Mouse (Mus musculus) forebrain, embryonic 12.5 days (tissue): ENCODE results near the gene Gan. TPM values are rescaled to one million over a fixed set of nuclear protein-coding genes. Genes with fewer than 3 reads are reported as not detected.

Source experiments
- ATAC-seq: fragments of 200-750 bp; cut with Nextera tagmentation; 2 replicates; pipeline ENCODE4 v1.8.0; 2017; ENCODE audit warnings: moderate TSS enrichment; ENCODE audit not compliant: low FRiP score
- H3K27ac ChIP-seq: fragments of 300-500 bp; sonication (generic); 2 replicates; pipeline ENCODE4 v1.5.1; 2016; ENCODE audit warnings: mild to moderate bottlenecking
- H3K27me3 ChIP-seq: fragments of 300-500 bp; sonication (generic); 2 replicates; pipeline ENCODE4 v1.6.1; 2016; ENCODE audit warnings: mild to moderate bottlenecking
- H3K36me3 ChIP-seq: fragments of 300-500 bp; sonication (generic); replicated peaks from 2 replicates; pipeline ENCODE4 v1.6.1; 2016; ENCODE audit warnings: mild to moderate bottlenecking
- H3K4me1 ChIP-seq: fragments of 300-500 bp; sonication (generic); 2 replicates; pipeline ENCODE4 v1.6.1; 2016
- H3K4me2 ChIP-seq: fragments of 300-500 bp; sonication (generic); 2 replicates; pipeline ENCODE4 v1.6.1; 2016; ENCODE audit warnings: mild to moderate bottlenecking, moderate library complexity
- H3K4me3 ChIP-seq: fragments of 300-500 bp; sonication (generic); replicated peaks from 2 replicates; pipeline ENCODE4 v1.5.1; 2016; ENCODE audit warnings: mild to moderate bottlenecking
- H3K9ac ChIP-seq: fragments of 300-500 bp; sonication (generic); 2 replicates; pipeline ENCODE4 v1.6.1; 2016; ENCODE audit warnings: mild to moderate bottlenecking
- H3K9me3 ChIP-seq: fragments of 300-500 bp; sonication (generic); 2 replicates; pipeline ENCODE4 v1.6.1; 2016
- WGBS: fragments of 180-500 bp; shearing (Covaris S2); methylation state at CpG from one replicate; pipeline ENCODE4 v1.1.7; 2016; 5-methylcytosine and 5-hydroxymethylcytosine counted together
- polyA plus RNA-seq: library from polyadenylated mRNA; unstranded; fragments of >200 nt; fragmentation: Nextera tagmentation; extraction: Ambion mirVana; gene quantifications from 2 replicates; pipeline ENCODE4 v1.2.1, GENCODE M21; 2016

Gan gene
- polyA plus RNA-seq, 1 experiment from 2014 or later: 3.4 TPM

DNA sequence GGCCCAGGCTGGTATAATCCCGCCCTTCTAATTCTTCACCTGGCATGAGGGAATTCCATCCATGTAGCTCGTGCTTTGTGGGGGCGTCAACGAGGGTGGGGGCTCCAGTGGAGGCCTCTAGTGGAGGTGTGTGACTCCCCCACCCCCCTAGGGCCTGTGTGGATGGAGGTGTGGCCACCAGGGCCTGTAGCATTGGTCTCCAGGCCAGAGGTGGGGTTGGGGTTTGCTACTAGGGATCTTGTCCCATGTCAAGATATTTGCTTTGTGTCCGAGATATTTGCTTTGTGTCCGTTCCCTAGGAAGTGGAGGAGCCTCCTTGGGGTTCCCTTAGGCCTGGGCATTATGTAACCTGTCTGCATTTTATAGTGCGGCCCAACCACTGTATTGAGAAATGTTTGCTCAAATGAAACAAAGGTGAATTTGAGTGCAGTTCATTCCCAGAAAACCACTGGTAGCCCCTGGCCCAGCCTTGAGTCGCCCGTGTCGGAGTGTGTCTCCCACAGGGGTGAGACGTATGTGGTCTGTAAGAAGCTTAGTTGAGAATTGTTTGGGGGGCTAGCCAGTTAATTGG is 101.6 kb downstream of the Gan start:
- peak overlapping the region; percentile 91 for H3K4me3 ChIP-seq
- ATAC-seq: no peak
- peak overlapping the region; percentile 82 for H3K27ac ChIP-seq
- H3K9ac ChIP-seq: peak overlapping the region; percentile 95
- H3K4me2 ChIP-seq: peak overlapping the region; percentile 75
- H3K36me3 ChIP-seq: no peaks in the 10 kb centered on the region
- H3K27me3 ChIP-seq: no peaks in the 10 kb centered on the region
- no peaks in the 10 kb centered on the region for H3K9me3 ChIP-seq
- H3K4me1 ChIP-seq: peaks cover 58% of the 10 kb centered on the region
- 62% methylated on average over 11 of the region's 11 CpGs for WGBS

DNA sequence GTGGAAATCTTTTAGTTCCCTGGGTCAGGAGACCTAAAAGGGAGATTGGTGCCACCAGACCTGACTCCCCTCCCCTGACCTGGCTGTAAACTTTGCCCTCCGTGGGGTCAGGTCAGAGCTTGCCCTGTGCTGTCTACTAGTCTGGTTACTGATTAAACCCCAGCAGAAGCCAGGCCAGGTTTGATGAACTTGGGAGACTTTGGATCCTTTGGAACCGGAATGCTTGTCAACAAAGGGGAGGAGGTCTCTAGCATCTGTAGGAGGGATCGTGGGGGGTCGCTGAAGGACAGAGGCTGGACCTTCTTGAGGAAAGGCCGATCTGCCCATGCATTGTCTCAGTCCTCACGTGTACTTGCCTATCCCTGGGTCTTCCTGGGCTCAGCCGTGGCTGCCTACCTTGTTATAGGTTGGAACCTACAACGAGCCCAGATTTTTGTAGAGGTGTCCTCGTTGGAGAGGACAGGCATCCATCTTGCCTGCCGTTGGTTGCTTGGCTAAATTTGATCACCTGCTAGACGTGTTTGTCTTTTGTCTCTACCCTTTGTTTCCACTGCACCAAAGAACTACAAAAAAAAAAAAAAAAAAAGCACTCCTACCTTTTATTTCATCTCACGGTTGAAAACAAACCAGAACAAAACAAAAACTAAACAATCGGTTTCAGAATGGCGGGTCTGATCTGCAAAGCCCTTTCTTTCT is 102.4 kb downstream of the Gan start:
- Histone ChIP-seq H3K27me3 (no peaks in the 10 kb centered on the region), H3K4me1 (peaks cover 58% of the 10 kb centered on the region), H3K27ac (peak overlapping the region; percentile 73), H3K36me3 (no peaks in the 10 kb centered on the region), H3K9me3 (no peaks in the 10 kb centered on the region), H3K4me2 (peak overlapping the region; percentile 75), H3K9ac (peak overlapping the region; percentile 95), H3K4me3 (peak overlapping the region; percentile 91)
- WGBS: 17% methylated on average over 14 of the region's 14 CpGs
- ATAC-seq: no peak

DNA sequence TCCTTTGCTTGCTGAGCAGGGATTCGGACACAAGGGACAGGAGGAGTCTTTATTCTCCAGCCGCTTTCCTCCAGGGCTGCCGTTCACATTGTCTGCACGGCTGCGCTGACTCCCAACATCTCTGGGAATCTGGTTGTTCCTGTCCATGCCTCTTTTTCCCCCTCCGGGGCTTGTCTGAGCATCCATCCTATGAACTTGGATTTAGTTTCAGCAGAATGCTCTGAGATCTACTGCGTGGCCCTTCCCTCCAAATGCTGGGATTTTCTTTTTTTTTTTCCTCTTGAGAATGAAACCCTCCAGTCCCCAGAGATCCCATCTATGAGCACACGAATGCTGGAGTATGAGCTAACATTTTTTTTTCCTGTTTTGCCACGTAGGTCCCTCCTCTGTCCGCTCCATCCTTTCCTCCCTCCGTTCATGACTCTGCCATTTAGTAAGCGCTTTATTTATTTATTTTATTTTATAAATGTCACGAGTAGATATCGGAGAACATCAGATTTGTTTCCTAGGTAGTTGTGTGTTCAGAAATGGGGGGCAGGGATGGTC is 103.1 kb downstream of the Gan start:
- Histone ChIP-seq H3K4me3 (peak overlapping the region; percentile 91), H3K9me3 (no peaks in the 10 kb centered on the region), H3K4me1 (peaks cover 56% of the 10 kb centered on the region), H3K9ac (peak overlapping the region; percentile 95), H3K27ac (peak overlapping the region; percentile 73), H3K4me2 (peak overlapping the region; percentile 75), H3K36me3 (no peaks in the 10 kb centered on the region), H3K27me3 (no peaks in the 10 kb centered on the region)
- ATAC-seq: no peak
- 24% methylated on average over 14 of the region's 14 CpGs for WGBS

DNA sequence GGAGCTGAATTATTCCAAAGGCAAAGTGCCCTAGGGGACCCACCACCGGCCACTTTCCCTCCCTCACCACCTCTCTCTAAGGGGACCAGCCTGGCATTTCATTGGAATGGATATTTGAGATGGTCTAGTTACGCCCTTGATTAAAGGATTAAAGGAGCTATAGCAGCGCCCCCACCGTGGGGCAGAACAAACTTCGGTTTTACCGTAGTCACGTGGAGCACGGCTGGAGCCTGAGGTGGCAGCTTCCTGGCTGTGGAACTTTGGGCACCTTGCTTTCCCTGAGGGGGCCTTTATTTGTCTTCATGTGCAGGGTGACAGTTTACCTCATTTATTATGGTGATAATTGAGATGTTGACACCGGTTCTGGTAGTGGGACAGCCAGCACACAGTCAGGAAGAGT is 103.8 kb downstream of the Gan start:
- Histone ChIP-seq H3K4me2 (peak overlapping the region; percentile 75), H3K4me3 (peak overlapping the region; percentile 91; the same call in 1 of the 2 replicates), H3K27me3 (no peaks in the 10 kb centered on the region), H3K9ac (peak overlapping the region; percentile 95), H3K4me1 (peaks cover 53% of the 10 kb centered on the region), H3K36me3 (no peaks in the 10 kb centered on the region), H3K9me3 (no peaks in the 10 kb centered on the region), H3K27ac (no peak overlapping the region)
- 20% methylated on average over 9 of the region's 9 CpGs for WGBS
- ATAC-seq: no peak

DNA sequence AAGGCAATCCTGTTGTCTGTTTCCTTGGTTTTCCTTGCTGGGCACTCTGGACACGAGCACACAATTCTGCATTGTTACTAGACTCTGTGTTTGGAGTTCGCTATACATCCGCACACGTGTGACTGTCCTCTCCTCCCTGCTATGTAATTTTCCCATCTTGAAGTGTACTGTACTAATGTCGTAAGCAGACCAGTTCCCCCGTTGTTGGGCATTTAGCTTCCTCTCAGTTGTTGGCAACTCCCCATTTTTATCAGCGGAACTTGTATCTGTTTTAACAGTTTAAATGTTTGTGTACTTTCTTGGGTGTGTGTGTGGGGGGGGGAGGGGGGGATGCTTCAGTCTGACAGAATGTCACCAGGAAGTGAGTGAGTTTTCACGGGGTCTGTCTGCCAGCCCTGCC is 104.8 kb downstream of the Gan start:
- Histone ChIP-seq H3K9ac (no peak overlapping the region), H3K27ac (no peak overlapping the region), H3K4me3 (no peak overlapping the region), H3K36me3 (no peaks in the 10 kb centered on the region), H3K27me3 (no peaks in the 10 kb centered on the region), H3K4me2 (no peak overlapping the region), H3K9me3 (no peaks in the 10 kb centered on the region), H3K4me1 (peaks cover 60% of the 10 kb centered on the region)
- WGBS: 80% methylated on average over 8 of the region's 8 CpGs
- ATAC-seq: no peak

DNA sequence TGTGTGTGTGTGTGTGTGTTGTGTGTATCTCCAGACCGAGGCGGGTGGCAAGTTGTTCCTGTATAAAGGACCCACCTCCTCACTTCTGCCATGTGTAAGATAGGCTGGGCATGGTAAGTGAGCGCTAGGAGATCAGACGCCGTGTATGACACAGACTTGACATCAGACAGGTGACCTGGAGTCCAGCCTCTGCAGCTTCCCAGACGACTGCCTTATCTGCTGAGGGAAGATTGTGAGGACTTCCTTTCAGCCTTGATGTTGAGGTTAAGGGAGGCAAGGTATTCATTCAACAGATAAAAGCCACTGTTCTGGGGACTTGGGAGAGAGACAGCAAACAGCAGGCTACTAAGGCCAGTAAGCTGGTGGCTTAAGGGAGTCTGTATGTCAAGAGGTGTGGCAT is 105.5 kb downstream of the Gan start:
- no peak overlapping the region for H3K9ac ChIP-seq
- H3K36me3 ChIP-seq: no peaks in the 10 kb centered on the region
- no peaks in the 10 kb centered on the region for H3K27me3 ChIP-seq
- H3K4me2 ChIP-seq: no peak overlapping the region
- WGBS: 67% methylated on average over 6 of the region's 6 CpGs
- H3K27ac ChIP-seq: no peak overlapping the region
- peaks cover 61% of the 10 kb centered on the region for H3K4me1 ChIP-seq
- no peak overlapping the region for H3K4me3 ChIP-seq
- ATAC-seq: no peak
- no peaks in the 10 kb centered on the region for H3K9me3 ChIP-seq

DNA sequence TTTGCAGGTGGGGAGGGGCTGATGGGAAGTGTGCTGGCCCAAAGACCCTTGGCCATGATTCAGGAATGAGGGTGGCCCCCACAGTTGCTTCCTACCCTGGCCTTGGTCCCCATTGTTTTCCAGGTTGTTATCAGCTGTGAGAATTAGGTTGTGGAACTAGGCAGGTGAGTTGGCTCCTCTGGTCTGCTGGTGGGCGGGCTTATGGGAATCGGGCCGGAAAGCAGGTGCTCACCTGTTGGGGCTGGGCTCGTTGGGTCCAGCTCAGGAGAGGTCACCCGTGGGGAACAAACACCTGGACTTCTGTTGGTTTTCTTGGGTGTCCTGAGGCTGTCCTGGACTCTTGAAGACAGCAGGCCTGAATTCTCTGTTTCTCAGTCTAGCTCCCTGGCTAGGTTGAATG is 107.1 kb downstream of the Gan start:
- 91% methylated on average over 5 of the region's 5 CpGs for WGBS
- no peak for ATAC-seq
- Histone ChIP-seq H3K4me1 (peaks cover 45% of the 10 kb centered on the region), H3K9ac (no peak overlapping the region), H3K4me2 (no peak overlapping the region), H3K36me3 (no peaks in the 10 kb centered on the region), H3K4me3 (no peak overlapping the region), H3K27me3 (no peaks in the 10 kb centered on the region), H3K9me3 (no peaks in the 10 kb centered on the region), H3K27ac (no peak overlapping the region)

Other genes with a start within 250 kb of the Gan start
- gene Cmc2, start 236.7 kb upstream of the Gan start, polyA plus RNA-seq: 73.6 and 78.2 TPM in 2 replicates
- 43.5 and 45.8 TPM in 2 replicates for gene Cenpn, start 236.4 kb upstream of the Gan start, polyA plus RNA-seq
- gene Atmin, start 214.7 kb upstream of the Gan start, polyA plus RNA-seq: 17.9 and 18.5 TPM in 2 replicates
- gene 1700030J22Rik, start 179.2 kb upstream of the Gan start, polyA plus RNA-seq: 4.5 and 5.4 TPM in 2 replicates
- gene Gcsh, start 164.6 kb upstream of the Gan start, polyA plus RNA-seq: 113 and 127 TPM in 2 replicates
- gene Pkd1l2, start 75.7 kb upstream of the Gan start, polyA plus RNA-seq: not detected in 2 replicates
- 0.17 and 0.24 TPM in 2 replicates for gene Bco1, start 62.3 kb upstream of the Gan start, polyA plus RNA-seq
- 28.3 and 30.5 TPM in 2 replicates for gene Cmip, start 98.9 kb downstream of the Gan start, polyA plus RNA-seq